Mouse (Mus musculus): ENCODE data around the gene Fbxo36. TPM values are rescaled to one million over a fixed set of nuclear protein-coding genes. Genes with fewer than 3 reads are reported as not detected.

Gene Fbxo36
- polyA plus RNA-seq, 1 experiment from 2014 or later = 6.9 TPM

DNA sequence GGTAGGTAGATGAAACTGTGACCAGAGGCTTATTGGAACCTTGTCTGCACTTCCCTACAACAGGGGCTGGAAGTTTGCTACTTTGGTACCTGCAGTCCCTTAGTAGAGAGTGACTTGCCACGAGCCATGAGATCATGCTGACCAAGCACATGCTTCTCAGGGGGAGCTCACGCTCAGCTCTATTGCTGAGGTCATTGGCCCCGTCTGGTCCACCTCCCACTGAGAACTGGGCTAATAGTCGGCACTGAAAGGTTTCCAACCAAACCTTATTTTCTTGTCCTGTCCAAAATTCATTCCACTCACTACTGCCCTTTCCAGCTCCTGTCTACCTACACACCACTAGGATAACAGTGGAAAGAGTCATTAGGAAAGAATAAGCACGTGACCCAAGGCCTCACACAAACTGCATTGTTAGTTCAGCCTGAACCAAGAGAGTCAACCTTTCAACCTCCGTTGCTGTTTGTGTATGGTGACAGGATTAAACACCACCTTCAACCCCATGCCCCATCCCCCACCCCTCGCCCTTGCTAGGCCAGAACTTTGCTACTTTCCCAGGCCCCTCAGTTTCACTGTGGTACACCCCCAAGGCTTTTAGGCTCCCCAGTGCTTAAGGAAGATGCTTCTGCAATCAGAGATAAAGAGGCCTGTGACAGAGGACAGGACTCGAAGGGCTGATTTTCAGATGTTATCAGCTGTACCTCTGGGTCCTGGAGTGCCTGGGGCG is 12.0 kb downstream of the Fbxo36 start:
- WGBS = 31% methylated on average over 9 of the region's 9 CpGs
- Histone ChIP-seq H3K27ac (ENCODE audit: low read length) (no peak overlapping the region), H3K9ac (ENCODE audit: low read length) (no peak overlapping the region), H3K4me1 (ENCODE audit: control insufficient read depth, insufficient read depth, low read length) (no peaks in the 10 kb centered on the region), H3K4me3 (ENCODE audit: low read length) (no peak overlapping the region), H3K9me3 (replicated peaks; ENCODE audit: control insufficient read depth, low read length) (no peaks in the 10 kb centered on the region), H3K4me2 (ENCODE audit: low read depth, low read length) (no peak overlapping the region), H3K27me3 (ENCODE audit: control insufficient read depth, insufficient read depth, low read length) (no peaks in the 10 kb centered on the region), H3K36me3 (ENCODE audit: control insufficient read depth, insufficient read depth) (no peaks in the 10 kb centered on the region)
- ATAC-seq (replicated peaks; ENCODE audit: extremely low read depth, insufficient read depth, low FRiP score) = no peak

DNA sequence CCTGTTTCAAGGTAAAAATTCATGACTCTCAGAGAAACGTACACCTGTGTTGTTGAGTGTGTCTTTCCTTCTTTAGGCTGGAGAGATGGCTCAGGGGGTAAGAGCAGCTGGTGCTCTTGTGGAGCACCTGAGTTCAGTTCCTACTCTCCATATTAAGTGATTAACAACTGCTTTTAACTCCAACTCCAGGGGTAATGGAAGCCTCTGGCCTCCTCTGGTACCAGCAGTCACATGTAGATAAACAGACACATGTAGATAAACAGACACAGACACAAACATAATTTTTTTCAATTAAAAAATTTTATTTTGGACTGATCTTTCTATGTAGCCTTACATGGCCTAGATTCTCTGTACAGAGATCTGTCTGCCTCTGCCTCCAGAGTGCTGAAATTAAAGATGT is 14.1 kb downstream of the Fbxo36 start:
- no peak for ATAC-seq (replicated peaks; ENCODE audit: extremely low read depth, insufficient read depth, low FRiP score)
- WGBS = 91% methylated on average over 1 of the region's 1 CpGs

DNA sequence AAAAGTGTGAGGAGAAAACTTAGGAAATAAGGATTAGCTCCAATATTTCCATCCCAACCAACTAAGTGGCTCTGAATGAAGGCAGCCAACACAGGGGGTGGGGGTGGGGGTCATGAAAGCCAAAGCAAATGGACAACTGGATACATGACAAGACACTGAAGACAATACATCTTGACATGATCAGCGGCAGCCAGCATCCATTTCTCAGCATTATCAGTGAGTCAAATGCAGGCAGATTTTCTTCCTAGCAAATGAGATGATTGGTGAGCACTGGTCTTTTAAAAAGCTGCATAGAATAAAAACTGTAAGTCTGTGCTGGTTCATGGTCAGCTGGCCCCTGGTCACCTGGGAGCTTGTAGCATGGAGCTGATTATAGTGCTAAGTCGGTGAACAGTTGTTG is 15.3 kb downstream of the Fbxo36 start:
- WGBS = 76% methylated on average over 2 of the region's 2 CpGs
- no peaks in the 10 kb centered on the region for H3K9me3 ChIP-seq (replicated peaks; ENCODE audit: control insufficient read depth, low read length)
- no peak overlapping the region for H3K4me2 ChIP-seq (ENCODE audit: low read depth, low read length)
- H3K9ac ChIP-seq (ENCODE audit: low read length) = no peak overlapping the region
- ATAC-seq (replicated peaks; ENCODE audit: extremely low read depth, insufficient read depth, low FRiP score) = no peak
- no peak overlapping the region for H3K27ac ChIP-seq (ENCODE audit: low read length)
- no peaks in the 10 kb centered on the region for H3K27me3 ChIP-seq (ENCODE audit: control insufficient read depth, insufficient read depth, low read length)
- H3K36me3 ChIP-seq (ENCODE audit: control insufficient read depth, insufficient read depth) = no peaks in the 10 kb centered on the region
- H3K4me3 ChIP-seq (ENCODE audit: low read length) = no peak overlapping the region
- H3K4me1 ChIP-seq (ENCODE audit: control insufficient read depth, insufficient read depth, low read length) = no peaks in the 10 kb centered on the region

More for the DNA sequence above, 14.1 kb downstream of the Fbxo36 start:
- H3K9ac ChIP-seq (ENCODE audit: low read length) = no peak overlapping the region
- H3K4me1 ChIP-seq (ENCODE audit: control insufficient read depth, insufficient read depth, low read length) = no peaks in the 10 kb centered on the region
- H3K27me3 ChIP-seq (ENCODE audit: control insufficient read depth, insufficient read depth, low read length) = no peaks in the 10 kb centered on the region
- H3K36me3 ChIP-seq (ENCODE audit: control insufficient read depth, insufficient read depth) = no peaks in the 10 kb centered on the region
- H3K27ac ChIP-seq (ENCODE audit: low read length) = no peak overlapping the region
- no peak overlapping the region for H3K4me2 ChIP-seq (ENCODE audit: low read depth, low read length)
- H3K9me3 ChIP-seq (replicated peaks; ENCODE audit: control insufficient read depth, low read length) = no peaks in the 10 kb centered on the region
- H3K4me3 ChIP-seq (ENCODE audit: low read length) = no peak overlapping the region

DNA sequence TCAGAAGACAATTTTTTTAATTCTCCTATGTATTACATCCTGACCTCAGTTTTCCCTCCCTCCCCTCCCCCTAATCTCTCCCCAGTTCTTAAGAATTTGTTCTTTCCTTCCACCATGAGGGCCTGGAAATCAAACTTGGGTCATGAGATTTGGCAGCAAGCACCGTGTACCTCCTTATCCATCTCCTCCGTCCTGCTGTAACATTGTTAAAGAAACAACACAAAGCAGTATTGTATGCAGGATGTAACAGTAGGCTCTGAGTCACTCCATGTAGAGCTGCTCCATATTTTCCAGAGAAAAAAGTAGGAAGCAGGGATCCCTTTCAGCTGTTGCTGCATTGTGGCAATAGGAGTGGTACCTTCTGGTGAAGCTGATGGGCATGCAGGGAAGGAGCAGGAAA is 16.1 kb downstream of the Fbxo36 start:
- H3K27ac ChIP-seq (ENCODE audit: low read length) = no peak overlapping the region
- no peak overlapping the region for H3K4me2 ChIP-seq (ENCODE audit: low read depth, low read length)
- H3K4me1 ChIP-seq (ENCODE audit: control insufficient read depth, insufficient read depth, low read length) = 0 out of 2 replicates have a peak, but pooled peaks cover 6% of the 10 kb centered on the region
- no peaks in the 10 kb centered on the region for H3K9me3 ChIP-seq (replicated peaks; ENCODE audit: control insufficient read depth, low read length)
- no peaks in the 10 kb centered on the region for H3K27me3 ChIP-seq (ENCODE audit: control insufficient read depth, insufficient read depth, low read length)
- no peak for ATAC-seq (replicated peaks; ENCODE audit: extremely low read depth, insufficient read depth, low FRiP score)
- H3K4me3 ChIP-seq (ENCODE audit: low read length) = no peak overlapping the region
- no peaks in the 10 kb centered on the region for H3K36me3 ChIP-seq (ENCODE audit: control insufficient read depth, insufficient read depth)
- WGBS = 58% methylated on average over 2 of the region's 2 CpGs
- H3K9ac ChIP-seq (ENCODE audit: low read length) = no peak overlapping the region

DNA sequence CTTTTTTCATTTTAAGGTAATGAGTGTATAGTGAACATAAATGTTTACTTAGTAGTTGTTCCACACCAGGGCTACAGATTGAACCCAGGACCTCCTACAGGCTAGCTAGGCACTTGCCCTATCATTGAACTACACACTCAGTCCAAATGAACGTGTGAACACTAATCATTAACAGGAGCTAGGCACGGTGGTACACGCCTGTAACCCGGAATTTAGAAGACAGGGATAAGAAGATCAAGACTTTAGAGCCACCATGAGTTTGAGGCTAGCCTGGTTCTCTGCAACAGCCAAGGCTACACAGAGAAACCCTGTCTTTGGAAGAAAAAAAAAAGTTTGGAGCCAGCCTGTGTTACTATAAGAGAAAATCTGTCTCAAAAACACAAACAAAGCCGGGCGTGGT is 20.0 kb downstream of the Fbxo36 start:
- Histone ChIP-seq H3K4me3 (ENCODE audit: low read length) (no peak overlapping the region), H3K36me3 (ENCODE audit: control insufficient read depth, insufficient read depth) (no peaks in the 10 kb centered on the region), H3K9me3 (replicated peaks; ENCODE audit: control insufficient read depth, low read length) (no peaks in the 10 kb centered on the region), H3K4me2 (ENCODE audit: low read depth, low read length) (no peak overlapping the region), H3K27ac (ENCODE audit: low read length) (no peak overlapping the region), H3K9ac (ENCODE audit: low read length) (no peak overlapping the region), H3K27me3 (ENCODE audit: control insufficient read depth, insufficient read depth, low read length) (no peaks in the 10 kb centered on the region), H3K4me1 (ENCODE audit: control insufficient read depth, insufficient read depth, low read length) (0 out of 2 replicates have a peak, but pooled peaks cover 6% of the 10 kb centered on the region)
- WGBS = 92% methylated on average over 6 of the region's 6 CpGs
- ATAC-seq (replicated peaks; ENCODE audit: extremely low read depth, insufficient read depth, low FRiP score) = no peak

DNA sequence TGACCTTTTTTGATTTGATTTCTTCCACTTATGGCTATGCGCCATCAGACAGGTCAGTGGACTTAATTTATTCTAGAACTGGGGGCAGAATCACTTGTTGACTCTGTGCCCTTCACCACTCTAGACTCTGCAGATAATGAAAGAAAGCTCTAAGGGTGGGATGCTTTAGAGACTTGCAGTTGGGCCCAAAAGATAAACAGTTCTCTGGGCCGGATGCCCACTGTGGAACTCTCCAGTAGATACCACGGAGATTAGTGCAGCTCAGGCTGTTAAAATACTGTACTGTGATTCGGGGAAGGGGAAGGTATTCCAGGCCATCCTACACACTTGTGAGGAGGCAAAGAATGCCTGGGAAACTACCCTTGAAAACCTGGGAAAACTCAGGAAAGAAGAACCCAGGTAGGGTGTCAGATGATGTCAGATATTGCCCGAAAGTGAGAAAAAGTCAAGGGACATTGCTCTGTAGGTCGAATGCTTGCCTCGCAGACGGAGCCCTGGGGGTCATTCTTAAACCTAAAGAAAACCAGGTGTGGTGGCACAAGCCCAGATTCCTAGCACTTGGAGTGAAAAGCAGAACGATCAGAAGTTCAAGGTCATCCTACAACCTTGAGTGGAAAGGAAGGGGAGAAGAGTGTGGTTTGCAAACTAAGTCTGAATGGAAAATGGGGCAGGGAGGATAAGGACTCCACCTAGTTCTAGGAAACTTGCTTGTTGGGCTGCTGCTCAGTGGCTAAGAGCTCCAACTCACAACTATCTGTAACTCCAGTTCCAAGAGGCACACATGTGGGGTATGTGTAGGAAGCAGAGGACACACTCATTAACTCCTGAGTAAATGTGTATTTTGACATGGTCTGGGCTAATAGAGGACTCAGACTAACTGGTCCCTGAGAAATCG is 21.0 kb downstream of the Fbxo36 start:
- 62% methylated on average over 10 of the region's 10 CpGs for WGBS

DNA sequence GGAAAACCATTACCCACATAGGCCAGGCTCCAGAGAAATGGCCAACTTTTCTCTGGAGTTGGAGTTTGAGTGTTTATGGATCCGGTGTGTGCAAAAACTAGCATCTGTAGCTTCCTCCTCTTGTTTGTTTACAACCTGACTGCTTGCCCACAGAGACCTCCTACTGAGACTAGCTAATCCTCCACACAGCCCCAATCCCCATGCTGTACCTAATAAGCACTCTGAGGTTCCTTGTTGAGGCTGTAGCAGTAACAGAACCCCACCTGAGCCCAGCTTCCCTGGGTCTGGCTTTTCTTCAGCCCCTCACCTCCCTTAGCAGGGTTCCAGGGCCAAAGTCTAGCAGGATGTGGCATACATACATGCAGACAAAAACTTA is 21.6 kb downstream of the Fbxo36 start:
- no peak overlapping the region for H3K4me2 ChIP-seq (ENCODE audit: low read depth, low read length)
- H3K27me3 ChIP-seq (ENCODE audit: control insufficient read depth, insufficient read depth, low read length) = no peaks in the 10 kb centered on the region
- H3K4me3 ChIP-seq (ENCODE audit: low read length) = no peak overlapping the region
- no peak overlapping the region for H3K27ac ChIP-seq (ENCODE audit: low read length)
- 69% methylated on average over 1 of the region's 1 CpGs for WGBS
- no peak overlapping the region for H3K9ac ChIP-seq (ENCODE audit: low read length)
- H3K36me3 ChIP-seq (ENCODE audit: control insufficient read depth, insufficient read depth) = no peaks in the 10 kb centered on the region
- no peaks in the 10 kb centered on the region for H3K9me3 ChIP-seq (replicated peaks; ENCODE audit: control insufficient read depth, low read length)
- no peak for ATAC-seq (replicated peaks; ENCODE audit: extremely low read depth, insufficient read depth, low FRiP score)
- 0 out of 2 replicates have a peak, but pooled peaks cover 6% of the 10 kb centered on the region for H3K4me1 ChIP-seq (ENCODE audit: control insufficient read depth, insufficient read depth, low read length)

More for the DNA sequence above, 21.0 kb downstream of the Fbxo36 start:
- Histone ChIP-seq H3K4me3 (ENCODE audit: low read length) (no peak overlapping the region), H3K4me1 (ENCODE audit: control insufficient read depth, insufficient read depth, low read length) (0 out of 2 replicates have a peak, but pooled peaks cover 6% of the 10 kb centered on the region), H3K9ac (ENCODE audit: low read length) (no peak overlapping the region), H3K4me2 (ENCODE audit: low read depth, low read length) (no peak overlapping the region), H3K9me3 (replicated peaks; ENCODE audit: control insufficient read depth, low read length) (no peaks in the 10 kb centered on the region), H3K27me3 (ENCODE audit: control insufficient read depth, insufficient read depth, low read length) (no peaks in the 10 kb centered on the region), H3K27ac (ENCODE audit: low read length) (no peak overlapping the region), H3K36me3 (ENCODE audit: control insufficient read depth, insufficient read depth) (no peaks in the 10 kb centered on the region)
- no peak for ATAC-seq (replicated peaks; ENCODE audit: extremely low read depth, insufficient read depth, low FRiP score)

DNA sequence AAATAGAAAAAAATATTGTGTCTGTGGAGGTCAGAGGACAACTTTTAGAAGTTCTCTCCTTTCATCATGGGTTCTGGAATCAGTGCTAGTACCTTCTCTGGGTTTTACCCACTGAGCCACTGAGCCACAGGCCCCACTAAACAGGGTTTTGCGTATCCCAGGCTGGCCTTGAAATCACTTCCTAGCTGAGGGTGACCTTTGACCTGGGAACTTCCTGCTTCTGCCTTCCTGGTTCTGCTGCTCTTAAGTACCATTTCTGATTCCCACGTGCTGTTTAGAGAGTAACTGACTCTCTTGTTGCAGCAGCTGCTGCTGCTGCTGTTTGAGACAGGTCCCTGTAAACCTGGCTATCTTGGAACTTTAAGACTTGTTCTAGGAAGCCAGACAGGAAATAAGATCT is 25.0 kb downstream of the Fbxo36 start:
- Histone ChIP-seq H3K4me3 (ENCODE audit: low read length) (no peak overlapping the region), H3K27me3 (ENCODE audit: control insufficient read depth, insufficient read depth, low read length) (no peaks in the 10 kb centered on the region), H3K27ac (ENCODE audit: low read length) (no peak overlapping the region), H3K9me3 (replicated peaks; ENCODE audit: control insufficient read depth, low read length) (no peaks in the 10 kb centered on the region), H3K4me1 (ENCODE audit: control insufficient read depth, insufficient read depth, low read length) (0 out of 2 replicates have a peak, but pooled peaks cover 6% of the 10 kb centered on the region), H3K4me2 (ENCODE audit: low read depth, low read length) (no peak overlapping the region), H3K36me3 (ENCODE audit: control insufficient read depth, insufficient read depth) (no peaks in the 10 kb centered on the region), H3K9ac (ENCODE audit: low read length) (no peak overlapping the region)
- no peak for ATAC-seq (replicated peaks; ENCODE audit: extremely low read depth, insufficient read depth, low FRiP score)
- 53% methylated on average over 2 of the region's 2 CpGs for WGBS

DNA sequence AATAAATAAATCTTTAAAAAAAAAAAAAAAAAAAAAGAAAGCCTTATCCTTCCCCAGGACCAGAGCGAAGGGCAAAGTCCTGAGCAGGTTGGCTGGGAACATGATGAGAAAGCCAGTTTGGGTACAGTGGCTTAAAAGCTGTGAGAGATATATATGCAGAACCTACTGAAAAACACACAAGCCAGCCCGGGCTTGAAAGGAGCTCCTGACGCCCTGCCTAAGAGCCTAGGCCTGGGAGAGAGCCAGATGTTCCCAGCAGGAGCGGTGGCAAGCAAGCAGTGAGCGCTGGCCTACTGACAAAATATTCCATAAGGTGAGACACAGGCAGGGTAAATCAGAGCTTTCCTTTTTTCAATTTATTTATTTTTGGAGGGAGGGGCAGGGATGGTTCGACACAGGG is 26.6 kb downstream of the Fbxo36 start:
- no peaks in the 10 kb centered on the region for H3K36me3 ChIP-seq (ENCODE audit: control insufficient read depth, insufficient read depth)
- no peak overlapping the region for H3K27ac ChIP-seq (ENCODE audit: low read length)
- WGBS = 87% methylated on average over 6 of the region's 6 CpGs
- H3K9me3 ChIP-seq (replicated peaks; ENCODE audit: control insufficient read depth, low read length) = no peaks in the 10 kb centered on the region
- H3K4me3 ChIP-seq (ENCODE audit: low read length) = no peak overlapping the region
- no peak overlapping the region for H3K9ac ChIP-seq (ENCODE audit: low read length)
- ATAC-seq (replicated peaks; ENCODE audit: extremely low read depth, insufficient read depth, low FRiP score) = no peak
- H3K4me1 ChIP-seq (ENCODE audit: control insufficient read depth, insufficient read depth, low read length) = no peaks in the 10 kb centered on the region
- H3K27me3 ChIP-seq (ENCODE audit: control insufficient read depth, insufficient read depth, low read length) = no peaks in the 10 kb centered on the region
- H3K4me2 ChIP-seq (ENCODE audit: low read depth, low read length) = no peak overlapping the region
